Mouse (Mus musculus) embryonic facial prominence, embryonic 15.5 days (tissue): ENCODE measurements around the gene Gbf1. TPM values are rescaled to one million over a fixed set of nuclear protein-coding genes. Genes with fewer than 3 reads are reported as not detected.
"Not testable (repeated sequence)": the region's sequence is repeated elsewhere in the genome, so short reads cannot be mapped to it uniquely, and the experiment has no call there.

Source experiments
- ATAC-seq: fragments of 200-750 bp; cut with Nextera tagmentation; 2 replicates; pipeline ENCODE4 v1.8.0; 2017; ENCODE audit warnings: low read depth, moderate TSS enrichment; ENCODE audit not compliant: insufficient number of reproducible peaks, low FRiP score, low TSS enrichment
- H3K27ac ChIP-seq: fragments of 300-500 bp; sonication (generic); replicated peaks from 2 replicates; pipeline ENCODE4 v1.5.1; 2015; ENCODE audit warnings: mild to moderate bottlenecking, inconsistent platforms
- H3K27me3 ChIP-seq: fragments of 300-500 bp; sonication (generic); 2 replicates; pipeline ENCODE4 v1.6.1; 2015; ENCODE audit warnings: inconsistent platforms
- H3K36me3 ChIP-seq: fragments of 300-500 bp; sonication (generic); 2 replicates; pipeline ENCODE4 v1.6.1; 2015; ENCODE audit warnings: mild to moderate bottlenecking, inconsistent platforms
- H3K4me1 ChIP-seq: fragments of 300-500 bp; sonication (generic); 2 replicates; pipeline ENCODE4 v1.6.1; 2015; ENCODE audit warnings: inconsistent platforms
- H3K4me2 ChIP-seq: fragments of 300-500 bp; sonication (generic); replicated peaks from 2 replicates; pipeline ENCODE4 v1.6.1; 2015; ENCODE audit warnings: mild to moderate bottlenecking, inconsistent platforms
- H3K4me3 ChIP-seq: fragments of 300-500 bp; sonication (generic); replicated peaks from 2 replicates; pipeline ENCODE4 v1.5.1; 2015; ENCODE audit warnings: mild to moderate bottlenecking, inconsistent platforms
- H3K9ac ChIP-seq: fragments of 300-500 bp; sonication (generic); 2 replicates; pipeline ENCODE4 v1.6.1; 2015; ENCODE audit warnings: inconsistent platforms
- H3K9me3 ChIP-seq: fragments of 300-500 bp; sonication (generic); replicated peaks from 2 replicates; pipeline ENCODE4 v1.6.1; 2016; ENCODE audit warnings: inconsistent platforms
- WGBS: fragments of 180-500 bp; shearing (Covaris S2); methylation state at CpG from one replicate; pipeline ENCODE4 v1.1.7; 2015; 5-methylcytosine and 5-hydroxymethylcytosine counted together
- polyA plus RNA-seq: library from polyadenylated mRNA; unstranded; fragments of >200 nt; fragmentation: Nextera tagmentation; extraction: Ambion mirVana; gene quantifications from 2 replicates; pipeline ENCODE4 v1.2.1, GENCODE M21; 2015

Gbf1 gene
- polyA plus RNA-seq, 1 experiment from 2014 or later = 61.2 TPM

DNA sequence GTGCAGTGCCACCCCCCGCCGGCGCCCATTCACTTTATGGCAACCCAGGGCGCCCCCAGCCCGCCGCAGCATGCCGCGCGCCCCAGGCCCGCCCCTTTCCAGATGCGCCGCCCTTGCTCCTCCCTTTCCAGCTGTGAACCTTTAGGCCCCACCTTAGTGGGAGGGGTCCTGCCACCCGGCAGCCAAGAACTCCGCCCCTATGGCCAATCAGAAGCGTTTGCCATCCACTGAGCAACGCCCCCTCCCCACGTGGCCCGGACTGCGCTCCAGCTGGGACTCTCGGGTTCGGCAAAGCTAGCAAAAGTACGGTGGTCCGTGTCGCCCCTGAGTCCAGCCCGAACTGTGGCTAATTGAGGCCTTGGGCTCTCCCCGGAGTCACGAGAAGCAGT lies 3.9 kb upstream of the Gbf1 start:
- under 1% methylated on average over 26 of the region's 27 CpGs for WGBS
- H3K27me3 ChIP-seq = peaks cover 70% of the 10 kb centered on the region
- peak overlapping the region; percentile 53 for H3K4me3 ChIP-seq

DNA sequence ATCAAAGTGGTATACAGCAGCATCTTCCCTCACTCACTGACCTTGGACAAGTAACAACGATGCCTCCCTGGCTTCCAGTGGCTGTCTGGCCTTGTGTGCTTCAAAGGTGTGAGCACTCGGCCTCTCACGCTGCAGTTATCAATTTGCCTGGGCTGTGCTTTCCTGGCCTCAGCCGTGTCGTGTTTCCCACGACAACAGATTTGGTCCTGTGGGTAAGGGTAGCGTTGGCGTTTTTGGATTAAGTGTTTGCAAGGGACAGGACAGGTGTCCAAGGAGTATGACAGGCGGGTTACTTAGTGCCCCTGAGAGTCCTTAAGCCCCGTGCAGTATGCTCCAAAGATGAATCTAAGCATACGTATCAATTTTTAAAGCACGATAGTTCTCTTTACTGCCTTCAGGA lies 3.2 kb upstream of the Gbf1 start:
- Histone ChIP-seq H3K4me2 (peak overlapping the region; percentile 96), H3K36me3 (no peaks in the 10 kb centered on the region), H3K4me3 (peak overlapping the region; percentile 53; the same call in 1 of the 2 replicates), H3K4me1 (peaks cover 32% of the 10 kb centered on the region), H3K27me3 (peaks cover 62% of the 10 kb centered on the region), H3K9me3 (no peaks in the 10 kb centered on the region), H3K9ac (no peak overlapping the region), H3K27ac (no peak overlapping the region)
- no peak for ATAC-seq
- 19% methylated on average over 12 of the region's 12 CpGs for WGBS

More for the DNA sequence above, 3.9 kb upstream of the Gbf1 start:
- peaks cover 25% of the 10 kb centered on the region for H3K4me1 ChIP-seq
- ATAC-seq = peak; percentile 82
- H3K9ac ChIP-seq = 0 out of 2 replicates have a peak overlapping the region, but pooled peaks have one; percentile 15
- peak overlapping the region; percentile 96 for H3K4me2 ChIP-seq
- no peaks in the 10 kb centered on the region for H3K9me3 ChIP-seq
- H3K27ac ChIP-seq = peak overlapping the region; percentile 9; the same call in 1 of the 2 replicates
- no peaks in the 10 kb centered on the region for H3K36me3 ChIP-seq

DNA sequence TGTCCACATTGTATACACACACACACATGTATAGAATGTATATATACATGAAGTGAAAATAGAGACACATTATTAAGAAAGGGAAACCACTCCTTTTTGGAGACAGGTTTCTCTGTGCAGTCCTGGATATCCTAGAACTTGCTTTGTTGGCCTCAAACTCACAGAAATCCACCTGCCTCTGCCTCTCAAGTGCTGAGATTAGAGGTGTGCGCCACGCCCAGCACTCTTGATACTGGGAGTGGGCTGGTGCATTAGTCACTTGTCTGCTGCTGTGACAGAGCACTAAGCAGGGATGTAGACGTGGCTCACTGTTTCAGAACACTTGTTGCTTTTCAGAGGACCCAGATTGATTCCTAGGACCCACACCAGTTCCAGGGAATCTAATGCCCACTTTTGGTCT lies 13.6 kb downstream of the Gbf1 start:
- no peaks in the 10 kb centered on the region for H3K27me3 ChIP-seq
- H3K4me2 ChIP-seq = no peak overlapping the region
- no peaks in the 10 kb centered on the region for H3K9me3 ChIP-seq
- H3K9ac ChIP-seq = no peak overlapping the region
- no peak for ATAC-seq
- H3K4me1 ChIP-seq = no peaks in the 10 kb centered on the region; the same call in 1 of the 2 replicates
- H3K27ac ChIP-seq = no peak overlapping the region
- H3K4me3 ChIP-seq = no peak overlapping the region
- peaks cover 46% of the 10 kb centered on the region for H3K36me3 ChIP-seq
- 91% methylated on average over 3 of the region's 3 CpGs for WGBS

DNA sequence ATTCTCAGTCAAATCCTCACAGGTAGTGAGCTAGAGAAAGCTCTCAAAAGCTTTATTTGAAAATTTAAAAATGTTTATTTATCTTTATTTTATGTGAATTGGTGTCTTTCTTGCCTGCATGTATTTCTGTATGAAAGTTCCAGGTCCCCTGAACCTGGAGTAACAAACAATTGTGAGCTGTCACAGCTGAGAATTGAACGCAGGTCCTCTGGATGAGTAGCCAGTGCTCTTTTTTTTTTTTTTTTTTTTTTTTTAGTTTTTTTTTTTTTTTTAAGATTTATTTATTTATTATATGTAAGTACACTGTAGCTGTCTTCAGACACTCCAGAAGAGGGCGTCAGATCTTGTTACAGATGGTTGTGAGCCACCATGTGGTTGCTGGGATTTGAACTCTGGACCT lies 14.9 kb downstream of the Gbf1 start:
- ATAC-seq, H3K4me2 ChIP-seq, H3K4me1 ChIP-seq, H3K9me3 ChIP-seq, H3K27me3 ChIP-seq, H3K9ac ChIP-seq, H3K27ac ChIP-seq, H3K4me3 ChIP-seq: not testable (repeated sequence)
- peaks cover 51% of the 10 kb centered on the region for H3K36me3 ChIP-seq
- 95% methylated on average over 1 of the region's 2 CpGs for WGBS

DNA sequence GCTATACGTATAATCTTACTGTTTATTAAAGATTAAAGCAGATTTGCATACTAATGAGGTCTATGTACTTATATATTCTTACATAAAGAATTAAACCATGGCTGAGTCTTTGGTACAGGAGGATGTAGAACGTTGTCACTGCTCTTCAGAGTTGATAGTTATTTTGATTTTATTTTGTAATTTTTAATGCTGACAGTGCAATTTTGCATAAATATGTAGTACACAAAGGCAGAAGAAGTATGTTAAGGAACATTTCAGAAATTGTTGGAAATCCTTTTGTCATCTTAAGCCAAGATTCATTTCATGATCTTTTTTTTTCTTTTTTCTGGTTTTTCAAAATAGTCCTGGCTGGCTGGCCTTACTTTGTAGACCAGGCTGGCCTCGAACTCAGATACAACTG lies 17.1 kb downstream of the Gbf1 start:
- Histone ChIP-seq H3K27me3 (no peaks in the 10 kb centered on the region), H3K4me2 (no peak overlapping the region)
- WGBS = 84% methylated on average over 3 of the region's 3 CpGs

DNA sequence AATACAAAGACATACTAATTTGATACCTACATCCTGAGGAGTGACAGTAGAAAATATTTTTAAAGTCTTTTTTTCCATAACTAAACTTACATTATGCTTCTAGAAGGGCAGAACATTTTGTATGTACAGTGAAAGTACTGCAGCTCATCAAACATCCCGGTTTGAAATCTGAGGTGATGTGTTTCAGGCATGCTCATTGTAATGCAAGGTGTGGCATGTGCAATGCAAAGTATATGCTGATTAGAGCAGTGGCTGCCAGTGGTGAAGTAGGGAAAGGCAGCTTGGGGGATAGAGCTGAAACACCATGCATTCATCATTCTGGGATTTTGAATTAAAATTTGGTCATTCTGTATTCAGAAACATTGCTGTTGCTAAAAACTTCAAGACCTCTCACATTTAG lies 17.6 kb downstream of the Gbf1 start:
- H3K36me3 ChIP-seq = peaks cover 42% of the 10 kb centered on the region
- ATAC-seq = no peak
- H3K27me3 ChIP-seq = no peaks in the 10 kb centered on the region
- H3K9me3 ChIP-seq = no peaks in the 10 kb centered on the region
- H3K9ac ChIP-seq = no peak overlapping the region
- H3K4me1 ChIP-seq = no peaks in the 10 kb centered on the region; the same call in 1 of the 2 replicates
- H3K27ac ChIP-seq = no peak overlapping the region
- H3K4me2 ChIP-seq = no peak overlapping the region
- WGBS = 52% methylated on average over 1 of the region's 1 CpGs
- no peak overlapping the region for H3K4me3 ChIP-seq

More for the DNA sequence above, 17.1 kb downstream of the Gbf1 start:
- no peaks in the 10 kb centered on the region for H3K9me3 ChIP-seq
- H3K36me3 ChIP-seq = peaks cover 47% of the 10 kb centered on the region
- H3K27ac ChIP-seq = no peak overlapping the region
- H3K4me1 ChIP-seq = no peaks in the 10 kb centered on the region; the same call in 1 of the 2 replicates
- no peak for ATAC-seq
- no peak overlapping the region for H3K9ac ChIP-seq
- H3K4me3 ChIP-seq = no peak overlapping the region

DNA sequence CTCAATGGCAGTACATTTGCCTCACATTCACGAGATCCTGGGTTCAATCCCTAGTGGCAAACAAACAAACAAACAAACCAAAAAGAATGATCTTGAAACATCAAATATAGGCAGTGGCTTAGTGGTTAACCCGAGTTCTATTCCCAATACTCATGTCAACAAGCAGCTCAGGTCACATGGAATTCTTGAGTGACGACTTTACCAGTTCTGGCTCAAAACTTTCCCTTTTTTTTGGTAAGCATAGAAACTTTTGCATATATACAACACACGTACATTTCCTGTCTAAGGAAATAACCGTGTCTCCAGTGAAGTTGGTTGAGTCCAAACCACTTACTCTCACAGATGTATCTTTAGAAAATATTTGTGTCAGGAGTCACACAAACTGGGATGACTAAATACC lies 20.2 kb downstream of the Gbf1 start:
- Histone ChIP-seq H3K9me3 (no peaks in the 10 kb centered on the region), H3K4me3 (no peak overlapping the region), H3K27ac (no peak overlapping the region), H3K4me2 (no peak overlapping the region), H3K4me1 (no peaks in the 10 kb centered on the region; the same call in 1 of the 2 replicates), H3K9ac (no peak overlapping the region), H3K27me3 (no peaks in the 10 kb centered on the region), H3K36me3 (peaks cover 24% of the 10 kb centered on the region)
- WGBS = 79% methylated on average over 5 of the region's 5 CpGs
- ATAC-seq = no peak

DNA sequence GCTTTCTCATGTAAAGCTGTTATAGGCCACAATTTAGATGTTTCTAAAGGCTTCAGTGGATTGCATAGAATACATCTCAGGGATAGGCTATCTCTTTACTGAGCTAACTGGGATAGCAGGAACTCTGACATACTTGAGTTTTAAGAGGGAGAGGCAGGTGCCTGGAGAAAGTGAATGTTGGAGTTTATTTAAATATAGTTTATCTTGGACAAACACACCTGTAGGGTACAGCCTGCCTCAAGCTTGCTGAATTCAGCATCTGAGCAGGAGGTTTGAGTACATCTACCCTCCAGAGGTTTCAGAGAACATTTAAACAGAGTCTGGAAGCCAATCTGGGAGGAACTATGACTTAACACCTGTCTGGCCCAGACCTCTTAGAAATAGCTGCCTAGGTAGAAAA lies 22.9 kb downstream of the Gbf1 start:
- Histone ChIP-seq H3K27ac (no peak overlapping the region), H3K4me3 (no peak overlapping the region), H3K36me3 (peaks cover 21% of the 10 kb centered on the region), H3K4me1 (no peaks in the 10 kb centered on the region), H3K9me3 (no peaks in the 10 kb centered on the region), H3K4me2 (no peak overlapping the region), H3K27me3 (no peaks in the 10 kb centered on the region), H3K9ac (no peak overlapping the region)
- ATAC-seq = no peak

DNA sequence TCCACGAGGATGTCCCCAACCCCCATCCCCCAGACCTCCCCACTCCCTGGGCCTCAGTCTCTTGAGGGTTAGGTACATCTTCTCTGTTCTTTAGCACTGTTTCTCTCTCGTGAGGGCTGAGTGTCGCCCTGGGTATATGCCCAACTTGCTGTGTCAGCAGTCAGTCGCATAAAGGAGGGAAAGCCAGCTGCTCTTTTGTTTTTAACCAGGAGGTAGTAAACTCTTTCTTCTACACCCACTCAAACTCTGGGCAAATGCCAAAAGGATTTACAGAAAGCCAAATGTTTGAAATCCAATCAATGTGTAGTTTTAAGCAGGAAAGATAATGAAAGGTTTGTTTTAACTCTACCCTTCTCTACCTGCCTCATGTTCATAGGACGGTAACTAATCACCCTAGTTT lies 24.7 kb downstream of the Gbf1 start:
- H3K9ac ChIP-seq = no peak overlapping the region
- ATAC-seq = no peak
- no peaks in the 10 kb centered on the region for H3K27me3 ChIP-seq
- H3K9me3 ChIP-seq = no peaks in the 10 kb centered on the region
- no peaks in the 10 kb centered on the region for H3K4me1 ChIP-seq
- H3K4me2 ChIP-seq = no peak overlapping the region
- 52% methylated on average over 5 of the region's 5 CpGs for WGBS
- H3K4me3 ChIP-seq = no peak overlapping the region
- H3K36me3 ChIP-seq = peaks cover 7% of the 10 kb centered on the region; the same call in 1 of the 2 replicates
- no peak overlapping the region for H3K27ac ChIP-seq

DNA sequence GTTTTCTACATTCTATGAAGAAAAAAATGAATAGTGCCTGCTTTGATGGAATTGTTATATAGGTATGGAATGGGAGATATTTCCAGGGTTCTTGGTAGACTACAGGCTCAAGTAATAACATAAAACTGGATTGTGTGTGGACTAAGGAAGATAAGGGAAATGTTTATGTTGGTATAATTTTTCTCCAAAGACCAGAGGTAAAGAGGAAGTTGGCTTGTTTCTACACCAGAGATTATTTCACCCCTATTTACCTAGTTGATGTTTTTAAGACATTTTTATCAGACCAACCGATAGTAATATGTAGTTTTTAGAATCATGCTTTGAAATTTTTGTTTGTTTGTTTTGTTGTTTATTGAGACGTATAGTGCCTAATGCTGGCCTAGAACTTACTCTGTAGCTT lies 28.0 kb downstream of the Gbf1 start:
- no peak for ATAC-seq
- Histone ChIP-seq H3K4me3 (no peak overlapping the region), H3K27ac (no peak overlapping the region), H3K9ac (no peak overlapping the region), H3K27me3 (no peaks in the 10 kb centered on the region), H3K4me1 (no peaks in the 10 kb centered on the region), H3K36me3 (peaks cover 6% of the 10 kb centered on the region), H3K9me3 (no peaks in the 10 kb centered on the region), H3K4me2 (no peak overlapping the region)
- 87% methylated on average over 2 of the region's 2 CpGs for WGBS

DNA sequence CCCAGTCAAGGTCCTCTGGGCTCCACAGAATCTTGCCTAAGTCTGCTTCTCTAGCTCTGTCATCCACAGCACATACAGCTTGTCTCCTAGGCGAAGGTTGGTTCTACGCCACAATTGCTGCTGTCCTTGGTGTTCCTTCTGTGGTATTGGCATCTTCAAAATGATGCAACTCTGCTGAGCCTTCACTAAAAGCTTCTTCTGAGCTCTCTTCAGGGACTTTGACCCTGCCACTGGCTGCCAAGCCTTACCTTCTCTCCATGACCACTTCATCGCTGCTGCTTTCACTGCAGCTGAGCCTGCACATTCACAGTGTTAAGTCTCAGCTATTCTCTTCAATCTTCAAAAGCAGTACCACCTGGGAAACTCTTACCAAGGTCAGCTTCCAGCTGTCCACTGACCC lies 29.9 kb downstream of the Gbf1 start:
- 95% methylated on average over 3 of the region's 3 CpGs for WGBS
- no peak overlapping the region for H3K4me3 ChIP-seq
- H3K36me3 ChIP-seq = peaks cover 6% of the 10 kb centered on the region
- H3K9me3 ChIP-seq = no peaks in the 10 kb centered on the region
- no peaks in the 10 kb centered on the region for H3K27me3 ChIP-seq
- no peak overlapping the region for H3K4me2 ChIP-seq
- no peak for ATAC-seq
- no peak overlapping the region for H3K9ac ChIP-seq
- H3K27ac ChIP-seq = no peak overlapping the region
- H3K4me1 ChIP-seq = no peaks in the 10 kb centered on the region

DNA sequence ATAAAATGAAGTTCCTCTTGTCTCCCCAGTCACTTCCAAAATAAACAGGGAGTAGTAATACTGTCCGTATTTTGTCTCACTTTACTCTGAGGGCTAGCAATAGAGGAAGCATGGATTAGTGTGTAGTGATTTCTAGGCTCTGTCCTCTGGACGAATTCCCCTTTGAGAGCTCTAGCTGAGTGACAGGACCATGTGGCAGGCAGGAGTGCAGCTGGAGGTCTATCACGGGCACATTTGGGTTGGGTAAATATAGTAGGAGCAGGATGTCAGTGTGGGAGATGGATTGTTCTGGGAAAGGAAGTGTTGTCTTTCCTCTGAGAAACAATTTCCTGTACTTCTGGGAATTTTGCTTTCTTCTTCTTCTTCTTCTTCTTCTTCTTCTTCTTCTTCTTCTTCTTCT lies 34.3 kb downstream of the Gbf1 start:
- ATAC-seq = no peak
- no peaks in the 10 kb centered on the region for H3K9me3 ChIP-seq
- H3K4me1 ChIP-seq = 0 out of 2 replicates have a peak, but pooled peaks cover 4% of the 10 kb centered on the region
- no peaks in the 10 kb centered on the region for H3K27me3 ChIP-seq
- no peak overlapping the region; the same call in 1 of the 2 replicates for H3K27ac ChIP-seq
- no peak overlapping the region for H3K9ac ChIP-seq
- H3K4me2 ChIP-seq = no peak overlapping the region
- H3K36me3 ChIP-seq = peaks cover 6% of the 10 kb centered on the region
- no peak overlapping the region for H3K4me3 ChIP-seq
- WGBS = 38% methylated on average over 3 of the region's 3 CpGs
